In the genomic region with DNA sequence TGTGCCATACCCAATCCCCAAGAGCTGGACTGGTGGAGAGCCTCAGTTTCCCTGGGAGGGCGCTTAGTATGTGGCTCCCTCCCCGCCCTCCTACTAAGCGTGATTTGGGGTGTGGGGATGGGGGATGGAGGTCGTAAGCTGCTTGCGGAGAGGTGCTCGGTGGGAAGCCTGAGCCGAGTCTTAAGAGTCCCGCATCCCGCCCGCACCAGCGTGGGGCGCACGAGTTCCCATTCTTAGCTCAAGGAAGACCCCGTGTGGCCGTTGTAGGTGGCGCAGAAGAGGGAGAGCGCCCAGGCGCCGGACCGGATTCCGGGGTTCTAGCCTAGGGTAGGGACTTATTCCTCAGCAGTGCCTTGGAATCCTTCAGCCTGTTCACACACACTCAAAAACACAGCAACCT, we compare ENCODE assay signal across 7 mouse cellular contexts. TPM values are rescaled to one million over a fixed set of nuclear protein-coding genes. Genes with fewer than 3 reads are reported as not detected.
DNase-seq lines count a peak whose midpoint lies in the region; ATAC-seq and TF ChIP-seq lines count a peak whose summit lies in the region.

No protein-coding gene starts in this region.

- ATAC-seq in kidney, embryonic 15.5 days (replicated peaks; ENCODE audit: low FRiP score) = peak; percentile 38; the same call in 1 of the 2 replicates
- ATAC-seq in lung, embryonic 16.5 days (ENCODE audit: low read depth) = peak; percentile 42

- H3K4me2 ChIP-seq in kidney, embryonic 15.5 days = peak overlapping the region; percentile 77
- H3K4me2 ChIP-seq in lung, embryonic 16.5 days (ENCODE audit: low read depth, low read length) = peak overlapping the region; percentile 91

- H3K27me3 ChIP-seq in C2C12 (ENCODE audit: control insufficient read depth, insufficient read depth, insufficient read length) = no peaks in the 10 kb centered on the region
- H3K27me3 ChIP-seq in heart, adult 2 months (ENCODE audit: control insufficient read depth, insufficient read depth, low read length) = no peaks in the 10 kb centered on the region
- 0 out of 2 replicates have a peak, but pooled peaks cover 22% of the 10 kb centered on the region for H3K27me3 ChIP-seq in kidney, embryonic 15.5 days
- H3K27me3 ChIP-seq in lung, embryonic 16.5 days (ENCODE audit: control insufficient read depth, insufficient read depth, low read depth, low read length) = peaks cover 38% of the 10 kb centered on the region

- TF ChIP-seq POLR2A in heart, adult 2 months (IDR thresholded peaks at IDR 0.05; ENCODE audit: insufficient read depth, low read depth, low read length) = no peak

- DNase-seq in ES-E14 (ENCODE audit: low read depth, low spot score) = peak; percentile 77
- DNase-seq in embryo, embryonic 10 days (ENCODE audit: low spot score) = peak; percentile 90
- DNase-seq in heart, adult 2 months = peak; percentile 60 to 71
- peak; percentile 75 for DNase-seq in retina, embryonic 14.5 days (ENCODE audit: low spot score)

- H3ac ChIP-seq in C2C12 (ENCODE audit: control insufficient read depth, insufficient read length, low read depth) = peak overlapping the region; percentile 56

- TF ChIP-seq CTCF in C2C12 (IDR thresholded peaks at IDR 0.05; ENCODE audit: control insufficient read depth, insufficient read depth, insufficient read length) = peak; percentile 96
- peak; percentile 77 for TF ChIP-seq CTCF in heart, adult 2 months (IDR thresholded peaks at IDR 0.05)

- no peaks in the 10 kb centered on the region for H3K9me3 ChIP-seq in ES-E14 (ENCODE audit: control insufficient read depth, insufficient read depth, low read depth, low read length)
- no peaks in the 10 kb centered on the region for H3K9me3 ChIP-seq in kidney, embryonic 15.5 days (replicated peaks)
- H3K9me3 ChIP-seq in lung, embryonic 16.5 days (ENCODE audit: control insufficient read depth, low read length) = no peaks in the 10 kb centered on the region

- peak overlapping the region; percentile 24 for H3K4me3 ChIP-seq in C2C12 (ENCODE audit: insufficient read depth, poor library complexity, severe bottlenecking)
- peak overlapping the region; percentile 56 to 67 for H3K4me3 ChIP-seq in ES-E14 (ENCODE audit: insufficient read depth in 1 of 2, low read depth in 1 of 2, low read length in 2 of 2, poor library complexity in 1 of 2, severe bottlenecking in 1 of 2)
- H3K4me3 ChIP-seq in heart, adult 2 months = no peak overlapping the region
- H3K4me3 ChIP-seq in kidney, embryonic 15.5 days (replicated peaks) = peak overlapping the region; percentile 46
- H3K4me3 ChIP-seq in lung, embryonic 16.5 days (ENCODE audit: low read length) = peak overlapping the region; percentile 49

- no peaks in the 10 kb centered on the region for H3K79me2 ChIP-seq in C2C12 (ENCODE audit: control insufficient read depth, insufficient read depth)
- H3K79me2 ChIP-seq in heart, adult 2 months (replicated peaks; ENCODE audit: control insufficient read depth, insufficient read depth, low read length) = no peaks in the 10 kb centered on the region

- WGBS in heart, adult 2 months = under 1% methylated on average over 21 of the region's 21 CpGs
- under 1% methylated on average over 21 of the region's 21 CpGs for WGBS in kidney, embryonic 15.5 days
- WGBS in lung, embryonic 16.5 days = under 1% methylated on average over 21 of the region's 21 CpGs

- TF ChIP-seq EP300 in heart, adult 2 months (IDR thresholded peaks at IDR 0.05; ENCODE audit: insufficient read depth, low read depth, low read length) = no peak

- no peaks in the 10 kb centered on the region for H3K79me3 ChIP-seq in C2C12 (ENCODE audit: low read depth)

- no peak overlapping the region for H3K27ac ChIP-seq in ES-E14 (ENCODE audit: insufficient read depth, low read depth, low read length, poor library complexity, severe bottlenecking)
- no peak overlapping the region for H3K27ac ChIP-seq in heart, adult 2 months
- H3K27ac ChIP-seq in kidney, embryonic 15.5 days = peak overlapping the region; percentile 62; the same call in 1 of the 2 replicates
- no peak overlapping the region for H3K27ac ChIP-seq in lung, embryonic 16.5 days (ENCODE audit: low read length)

- in situ Hi-C loops in ES-E14 (cut with MboI; ENCODE audit: low sequenced_read_pairs in 2 of 2, unreplicated experiment in 2 of 2) = loop anchor here (10.0 kb wide), 1 partner anchor 132 kb away; a partner anchor contains a TSS

- no peaks in the 10 kb centered on the region for H3K36me3 ChIP-seq in C2C12 (ENCODE audit: control insufficient read depth, insufficient read depth)
- H3K36me3 ChIP-seq in ES-E14 (ENCODE audit: control insufficient read depth, insufficient read depth, low read length, poor library complexity, severe bottlenecking) = no peaks in the 10 kb centered on the region
- no peaks in the 10 kb centered on the region for H3K36me3 ChIP-seq in heart, adult 2 months (ENCODE audit: control insufficient read depth, insufficient read depth, low read length)
- H3K36me3 ChIP-seq in kidney, embryonic 15.5 days = no peaks in the 10 kb centered on the region
- no peaks in the 10 kb centered on the region for H3K36me3 ChIP-seq in lung, embryonic 16.5 days (ENCODE audit: control insufficient read depth, insufficient read depth, low read length)

- intact Hi-C loops in heart, adult 2 months (cut with DNase I) = no loop called here

- peak overlapping the region; percentile 34; the same call in 1 of the 2 replicates for H3K9ac ChIP-seq in ES-E14 (ENCODE audit: insufficient read depth, low read depth, low read length, poor library complexity, severe bottlenecking)
- H3K9ac ChIP-seq in heart, adult 2 months (ENCODE audit: low read depth, low read length) = no peak overlapping the region
- peak overlapping the region; percentile 38; the same call in 1 of the 2 replicates for H3K9ac ChIP-seq in kidney, embryonic 15.5 days
- 0 out of 2 replicates have a peak overlapping the region, but pooled peaks have one; percentile 31 for H3K9ac ChIP-seq in lung, embryonic 16.5 days (ENCODE audit: low read length)

- peaks cover 0 to 10% of the 10 kb centered on the region in 2 experiments; a peak in 2 of 4 replicates for H3K4me1 ChIP-seq in ES-E14 (ENCODE audit: control insufficient read depth in 2 of 2, insufficient read depth in 2 of 2, low read length in 2 of 2, poor library complexity in 1 of 2)
- no peaks in the 10 kb centered on the region; the same call in 1 of the 2 replicates for H3K4me1 ChIP-seq in heart, adult 2 months (ENCODE audit: control insufficient read depth, insufficient read depth, low read length)
- H3K4me1 ChIP-seq in kidney, embryonic 15.5 days = peaks cover 53% of the 10 kb centered on the region
- peaks cover 17% of the 10 kb centered on the region for H3K4me1 ChIP-seq in lung, embryonic 16.5 days (replicated peaks; ENCODE audit: control insufficient read depth, insufficient read depth, low read length)

TF ChIP-seq in C2C12, 6 proteins besides CTCF, POLR2A, EP300 and RAD21:
- TF ChIP-seq MAX (IDR thresholded peaks at IDR 0.05) (peak; percentile 87), MYOG (IDR thresholded peaks at IDR 0.05; ENCODE audit: control insufficient read depth, extremely low read depth, insufficient read length) (no peak)

TF ChIP-seq in ES-E14, 5 proteins besides CTCF, POLR2A, EP300 and RAD21:
- no peak; the same call in 1 of the 2 replicates for TF ChIP-seq HCFC1 (IDR thresholded peaks at IDR 0.05; ENCODE audit: borderline replicate concordance, insufficient read depth, low read length)

RNA-seq across cellular contexts. Expression of a gene that starts 16.2 kb away (rescaled TPM):
- polyA plus RNA-seq in C2C12 (2012; fragmentation: generic; extraction: Trizol) = 15.7 TPM
- 7.1 and 10.6 TPM in 2 replicates for total RNA-seq in ES-E14 (2012; rRNA removed)
- total RNA-seq in heart, adult 2 months (2021) = 10 to 100 TPM; 13.9 to 15.2 TPM
- 13.3 and 13.9 TPM in 2 replicates for polyA plus RNA-seq in heart, adult 2 months (2012; rRNA removed)
- 17.7 and 18.0 TPM in 2 replicates for polyA plus RNA-seq in kidney, embryonic 15.5 days (2015; fragmentation: Nextera tagmentation; extraction: Ambion mirVana)
- polyA plus RNA-seq in lung, embryonic 16.5 days (2015; fragmentation: Nextera tagmentation; extraction: Ambion mirVana) = 17.4 and 20.7 TPM in 2 replicates

RNA-seq across cellular contexts. Expression of a gene that starts 56.5 kb away (rescaled TPM):
- 52.3 TPM for polyA plus RNA-seq in C2C12 (2012; fragmentation: generic; extraction: Trizol)
- total RNA-seq in ES-E14 (2012; rRNA removed) = 190 and 226 TPM in 2 replicates
- total RNA-seq in heart, adult 2 months (2021) = 10 to 100 TPM; 56.5 to 57.0 TPM
- 15.6 and 39.9 TPM in 2 replicates for polyA plus RNA-seq in heart, adult 2 months (2012; rRNA removed)
- polyA plus RNA-seq in kidney, embryonic 15.5 days (2015; fragmentation: Nextera tagmentation; extraction: Ambion mirVana) = 124 and 125 TPM in 2 replicates
- polyA plus RNA-seq in lung, embryonic 16.5 days (2015; fragmentation: Nextera tagmentation; extraction: Ambion mirVana) = 99.2 and 102 TPM in 2 replicates

RNA-seq across cellular contexts. Expression of a gene that starts 57.1 kb away (rescaled TPM):
- 625 TPM for polyA plus RNA-seq in C2C12 (2012; fragmentation: generic; extraction: Trizol)
- total RNA-seq in ES-E14 (2012; rRNA removed) = 321 and 519 TPM in 2 replicates
- 100 to 1,000 TPM; 143 to 149 TPM for total RNA-seq in heart, adult 2 months (2021)
- 59.4 and 109 TPM in 2 replicates for polyA plus RNA-seq in heart, adult 2 months (2012; rRNA removed)
- polyA plus RNA-seq in kidney, embryonic 15.5 days (2015; fragmentation: Nextera tagmentation; extraction: Ambion mirVana) = 1,025 and 1,038 TPM in 2 replicates
- polyA plus RNA-seq in lung, embryonic 16.5 days (2015; fragmentation: Nextera tagmentation; extraction: Ambion mirVana) = 728 and 785 TPM in 2 replicates
